Comparison of ENCODE assay signal across 23 mouse cellular contexts in the genomic region with DNA sequence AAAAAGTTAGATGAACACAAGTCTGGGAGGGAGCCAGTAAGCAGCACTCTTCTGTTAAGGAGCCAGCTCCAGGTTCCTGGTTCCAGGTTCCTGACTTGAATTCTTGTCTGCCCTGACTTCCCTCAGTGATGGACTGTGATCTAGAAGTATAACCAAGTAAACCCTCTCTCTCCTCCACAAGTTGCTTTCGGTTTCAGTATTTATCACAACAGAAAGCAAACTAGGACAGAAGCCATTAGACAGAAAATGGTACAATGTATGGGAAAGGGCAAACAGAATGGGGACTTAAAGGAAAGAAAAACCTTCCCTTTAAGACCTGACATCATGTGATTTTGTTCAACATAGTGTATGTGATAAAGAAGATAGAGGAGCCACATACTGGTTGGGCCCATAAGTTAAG.
"Had no signal": no experiment of that assay in that cellular context is flagged by ENCODE, and none has a peak within 500 bp of the region (broad histone marks: within the 10 kb centered on the region; RNA-seq: fewer than 3 reads in every experiment).

No protein-coding gene starts in this region.

- H3K36me3 ChIP-seq: kidney, embryonic 15.5 days; limb, embryonic 12.5 days; limb, embryonic 15.5 days; midbrain, embryonic 12.5 days; midbrain, embryonic 15.5 days; neural tube, embryonic 13.5 days had no signal

- H3K4me2 ChIP-seq: kidney, embryonic 15.5 days; limb, embryonic 12.5 days; limb, embryonic 15.5 days; liver, embryonic 11.5 days; lung, embryonic 14.5 days; midbrain, embryonic 12.5 days; midbrain, embryonic 15.5 days; neural tube, embryonic 13.5 days had no signal

- H3K27me3 ChIP-seq: kidney, embryonic 15.5 days; limb, embryonic 12.5 days; limb, embryonic 15.5 days; midbrain, embryonic 12.5 days; midbrain, embryonic 15.5 days; neural tube, embryonic 13.5 days had no signal

- H3K4me1 ChIP-seq: kidney, embryonic 15.5 days; limb, embryonic 15.5 days; midbrain, embryonic 12.5 days; neural tube, embryonic 13.5 days had no signal

- H3K9ac ChIP-seq: kidney, embryonic 15.5 days; limb, embryonic 12.5 days; limb, embryonic 15.5 days; liver, embryonic 14.5 days; liver, postnatal 0 days; lung, embryonic 14.5 days; midbrain, embryonic 12.5 days; midbrain, embryonic 15.5 days; neural tube, embryonic 13.5 days had no signal

- H3K4me3 ChIP-seq: kidney, embryonic 15.5 days; layer of hippocampus, adult 2 months; limb, embryonic 12.5 days; limb, embryonic 15.5 days; midbrain, embryonic 12.5 days; midbrain, embryonic 15.5 days; myocyte; neural tube, embryonic 13.5 days had no signal

- DNase-seq: kidney, adult 8-10 months; kidney, postnatal 10 days; left cerebral cortex, postnatal 4 days; liver, postnatal 0 days; lung, embryonic 14.5 days; retina, postnatal 1 day; right cerebral cortex, postnatal 25 days; spleen, adult 18-20 months; thymus, adult 2 months; thymus, postnatal 14 days; thymus, postnatal 4 days had no signal

- ATAC-seq: liver, postnatal 0 days; lung, postnatal 0 days; midbrain, embryonic 15.5 days had no signal

- H3K9me3 ChIP-seq: kidney, embryonic 15.5 days; limb, embryonic 12.5 days; limb, embryonic 15.5 days; midbrain, embryonic 12.5 days; midbrain, embryonic 15.5 days; neural tube, embryonic 13.5 days had no signal

- H3K27ac ChIP-seq: kidney, embryonic 15.5 days; layer of hippocampus, adult 2 months; limb, embryonic 12.5 days; limb, embryonic 15.5 days; liver, embryonic 14.5 days; macrophage; midbrain, embryonic 12.5 days; midbrain, embryonic 15.5 days; neural tube, embryonic 13.5 days had no signal
